Mouse (Mus musculus) limb, embryonic 11.5 days (tissue): ENCODE results near the gene BC067074. TPM values are rescaled to one million over a fixed set of nuclear protein-coding genes. Genes with fewer than 3 reads are reported as not detected.

Experiments
- ATAC-seq: fragments of 200-750 bp; cut with Nextera tagmentation; 2 replicates; pipeline ENCODE4 v1.8.0; 2017; ENCODE audit warnings: low read depth; ENCODE audit not compliant: insufficient number of reproducible peaks, low FRiP score, low TSS enrichment
- DNase-seq: peaks from one replicate; pipeline ENCODE4 v3.0.0-alpha.2; 2015; ENCODE audit warnings: low spot score
- H3K27ac ChIP-seq: fragments of 300-500 bp; sonication (generic); replicated peaks from 2 replicates; pipeline ENCODE4 v1.5.1; 2014; ENCODE audit warnings: low read depth, mild to moderate bottlenecking, low read length
- H3K27me3 ChIP-seq: fragments of 300-500 bp; sonication (generic); 2 replicates; pipeline ENCODE4 v1.6.1; 2014; ENCODE audit warnings: mild to moderate bottlenecking, low read length, mixed read lengths; ENCODE audit not compliant: control insufficient read depth, insufficient read depth
- H3K36me3 ChIP-seq: fragments of 300-500 bp; sonication (generic); 2 replicates; pipeline ENCODE4 v1.6.1; 2014; ENCODE audit warnings: mild to moderate bottlenecking, low read length, moderate library complexity, mixed read lengths; ENCODE audit not compliant: control insufficient read depth, insufficient read depth
- H3K4me1 ChIP-seq: fragments of 300-500 bp; sonication (generic); 2 replicates; pipeline ENCODE4 v1.6.1; 2014; ENCODE audit warnings: low read length, mixed read lengths; ENCODE audit not compliant: control insufficient read depth, insufficient read depth
- H3K4me2 ChIP-seq: fragments of 300-500 bp; sonication (generic); 2 replicates; pipeline ENCODE4 v1.6.1; 2014; ENCODE audit warnings: low read depth, mild to moderate bottlenecking, moderate library complexity; ENCODE audit not compliant: severe bottlenecking
- H3K4me3 ChIP-seq: fragments of 300-500 bp; sonication (generic); 2 replicates; pipeline ENCODE4 v1.5.1; 2014; ENCODE audit warnings: low read depth, low read length
- H3K9ac ChIP-seq: fragments of 300-500 bp; sonication (generic); 2 replicates; pipeline ENCODE4 v1.6.1; 2014; ENCODE audit warnings: mild to moderate bottlenecking, low read length
- H3K9me3 ChIP-seq: fragments of 300-500 bp; sonication (generic); 2 replicates; pipeline ENCODE4 v1.6.1; 2016; ENCODE audit warnings: low read length; ENCODE audit not compliant: control insufficient read depth
- WGBS: fragments of 180-500 bp; shearing (Covaris S2); extraction: QIAGEN DNeasy Blood & Tissue Kit; methylation state at CpG from one replicate; pipeline ENCODE4 v1.1.7; 2014; 5-methylcytosine and 5-hydroxymethylcytosine counted together
- polyA plus RNA-seq: library from polyadenylated mRNA; unstranded; fragments of >200 nt; fragmentation: Nextera tagmentation; extraction: Ambion mirVana; gene quantifications from 2 replicates; pipeline ENCODE4 v1.2.1, GENCODE M21; 2014

The BC067074 gene
- polyA plus RNA-seq, 1 experiment from 2014 or later, result 7.1 TPM

- H3K27ac ChIP-seq, result no peak overlapping the region
- no peaks in the 10 kb centered on the region for H3K4me1 ChIP-seq
- H3K27me3 ChIP-seq, result no peaks in the 10 kb centered on the region
- H3K36me3 ChIP-seq, result no peaks in the 10 kb centered on the region
- ATAC-seq (no peak), DNase-seq (no peak)
- H3K9ac ChIP-seq, result no peak overlapping the region
- H3K4me2 ChIP-seq, result no peak overlapping the region
- WGBS, result 91% methylated on average over 3 of the region's 3 CpGs
- H3K9me3 ChIP-seq, result no peaks in the 10 kb centered on the region
- H3K4me3 ChIP-seq, result no peak overlapping the region
Measured at GRCm38 (mm10) chr13:113353546-113353945, 60.6 kb downstream of the BC067074 start.

GRCm38 (mm10) chr13:113353955-113354354, 61.0 kb downstream of the BC067074 start:
- 91% methylated on average over 4 of the region's 4 CpGs for WGBS
- H3K9ac ChIP-seq, result no peak overlapping the region
- H3K36me3 ChIP-seq, result no peaks in the 10 kb centered on the region
- H3K27me3 ChIP-seq, result no peaks in the 10 kb centered on the region
- H3K9me3 ChIP-seq, result no peaks in the 10 kb centered on the region
- no peak for ATAC-seq
- no peak overlapping the region for H3K4me2 ChIP-seq
- no peak overlapping the region for H3K27ac ChIP-seq
- no peak overlapping the region for H3K4me3 ChIP-seq
- no peak for DNase-seq
- H3K4me1 ChIP-seq, result no peaks in the 10 kb centered on the region

- Histone ChIP-seq H3K27ac (no peak overlapping the region), H3K4me3 (no peak overlapping the region), H3K9ac (no peak overlapping the region), H3K9me3 (no peaks in the 10 kb centered on the region), H3K4me2 (no peak overlapping the region), H3K27me3 (no peaks in the 10 kb centered on the region), H3K36me3 (no peaks in the 10 kb centered on the region), H3K4me1 (no peaks in the 10 kb centered on the region)
- ATAC-seq (no peak), DNase-seq (no peak)
- WGBS, result 55% methylated on average over 4 of the region's 4 CpGs
Measured at GRCm38 (mm10) chr13:113355022-113355421, 62.1 kb downstream of the BC067074 start.

GRCm38 (mm10) chr13:113357438-113358144, 64.6 kb downstream of the BC067074 start:
- Histone ChIP-seq H3K27ac (no peak overlapping the region), H3K9me3 (no peaks in the 10 kb centered on the region), H3K27me3 (no peaks in the 10 kb centered on the region), H3K36me3 (no peaks in the 10 kb centered on the region), H3K4me2 (no peak overlapping the region), H3K4me3 (no peak overlapping the region), H3K4me1 (no peaks in the 10 kb centered on the region), H3K9ac (no peak overlapping the region)
- ATAC-seq (no peak), DNase-seq (no peak)
- WGBS, result 53% methylated on average over 13 of the region's 13 CpGs

GRCm38 (mm10) chr13:113359676-113360075, 66.7 kb downstream of the BC067074 start:
- Histone ChIP-seq H3K4me1 (no peaks in the 10 kb centered on the region), H3K27ac (no peak overlapping the region), H3K9ac (no peak overlapping the region), H3K36me3 (no peaks in the 10 kb centered on the region), H3K27me3 (no peaks in the 10 kb centered on the region), H3K4me3 (no peak overlapping the region), H3K9me3 (no peaks in the 10 kb centered on the region), H3K4me2 (no peak overlapping the region)
- ATAC-seq (no peak), DNase-seq (no peak)
- 5% methylated on average over 1 of the region's 1 CpGs for WGBS

- Histone ChIP-seq H3K4me2 (no peak overlapping the region), H3K9me3 (no peaks in the 10 kb centered on the region), H3K4me1 (no peaks in the 10 kb centered on the region), H3K36me3 (no peaks in the 10 kb centered on the region), H3K27ac (no peak overlapping the region), H3K4me3 (no peak overlapping the region), H3K9ac (no peak overlapping the region), H3K27me3 (no peaks in the 10 kb centered on the region)
- ATAC-seq, result no peak
- DNase-seq, result no peak
- 93% methylated on average over 10 of the region's 10 CpGs for WGBS
Measured at GRCm38 (mm10) chr13:113365976-113366375, 73.0 kb downstream of the BC067074 start.

- no peaks in the 10 kb centered on the region for H3K4me1 ChIP-seq
- H3K36me3 ChIP-seq, result no peaks in the 10 kb centered on the region
- no peaks in the 10 kb centered on the region for H3K27me3 ChIP-seq
- no peak overlapping the region for H3K4me2 ChIP-seq
- no peak overlapping the region for H3K4me3 ChIP-seq
- H3K27ac ChIP-seq, result no peak overlapping the region
- no peak for DNase-seq
- 73% methylated on average over 13 of the region's 13 CpGs for WGBS
- H3K9ac ChIP-seq, result no peak overlapping the region
- no peak for ATAC-seq
- H3K9me3 ChIP-seq, result no peaks in the 10 kb centered on the region
Measured at GRCm38 (mm10) chr13:113368931-113369579, 76.1 kb downstream of the BC067074 start.

- DNase-seq (no peak), ATAC-seq (no peak)
- no peak overlapping the region for H3K9ac ChIP-seq
- no peak overlapping the region for H3K4me3 ChIP-seq
- H3K27me3 ChIP-seq, result no peaks in the 10 kb centered on the region
- no peak overlapping the region for H3K4me2 ChIP-seq
- WGBS, result 90% methylated on average over 10 of the region's 10 CpGs
- no peak overlapping the region for H3K27ac ChIP-seq
- no peaks in the 10 kb centered on the region for H3K36me3 ChIP-seq
- no peaks in the 10 kb centered on the region for H3K4me1 ChIP-seq
- no peaks in the 10 kb centered on the region for H3K9me3 ChIP-seq
Measured at GRCm38 (mm10) chr13:113369622-113370021, 76.7 kb downstream of the BC067074 start.
